Mouse (Mus musculus): ENCODE measurements around the gene Ttll12. TPM values are rescaled to one million over a fixed set of nuclear protein-coding genes. Genes with fewer than 3 reads are reported as not detected.
A peak's percentile ranks its signal among the peaks of the same experiment; 100 is the strongest.

Gene Ttll12
- polyA plus RNA-seq, 1 experiment from 2014 or later = 42.7 TPM

DNA sequence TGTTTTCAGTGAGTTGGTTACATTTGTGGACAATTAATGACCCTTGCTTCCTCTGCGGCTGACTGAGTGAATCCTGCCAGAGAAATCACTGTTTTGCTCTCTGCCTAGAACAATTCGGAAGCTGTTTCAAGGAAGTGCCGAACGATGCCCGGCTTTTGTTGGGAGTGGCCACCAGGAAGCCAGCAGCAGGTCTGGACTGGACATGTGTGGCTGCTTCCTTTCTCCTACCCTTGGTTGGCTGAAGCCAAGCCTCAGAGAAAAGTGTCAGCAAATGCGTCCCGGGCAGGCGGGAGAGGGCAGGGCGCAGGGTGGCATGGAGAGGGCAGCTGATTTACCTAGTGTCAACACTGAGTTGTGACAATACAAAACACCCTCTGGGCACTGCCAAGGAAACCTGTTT lies 64.7 kb downstream of the Ttll12 start:
- peaks cover 8% of the 10 kb centered on the region for H3K4me1 ChIP-seq
- H3K4me2 ChIP-seq (replicated peaks) = no peak overlapping the region
- H3K27ac ChIP-seq = no peak overlapping the region
- H3K36me3 ChIP-seq = no peaks in the 10 kb centered on the region
- no peak overlapping the region for H3K9ac ChIP-seq
- peaks cover 31% of the 10 kb centered on the region for H3K27me3 ChIP-seq (replicated peaks)
- H3K9me3 ChIP-seq = no peaks in the 10 kb centered on the region
- ATAC-seq (ENCODE audit: low FRiP score, low read depth) = no peak
- H3K4me3 ChIP-seq = no peak overlapping the region
- 77% methylated on average over 9 of the region's 9 CpGs for WGBS

DNA sequence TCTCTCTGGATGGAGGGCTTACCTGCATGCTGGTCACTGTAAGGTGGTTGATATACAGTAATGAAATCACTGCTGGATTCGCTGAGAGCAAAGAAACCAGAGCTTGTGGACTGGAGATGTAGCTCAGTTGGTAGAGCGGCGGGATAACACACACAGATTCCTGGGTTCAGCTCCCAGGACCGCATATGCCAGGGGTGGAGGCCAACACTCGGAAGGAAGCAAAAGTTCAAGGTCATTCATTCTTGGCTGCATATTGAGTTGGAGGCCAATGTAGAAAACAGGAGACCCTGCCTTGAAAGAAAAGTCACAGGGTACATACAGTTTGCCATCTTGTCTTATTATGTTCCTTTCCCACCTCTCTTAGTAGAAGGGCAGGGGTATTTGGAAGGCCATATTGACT lies 65.2 kb downstream of the Ttll12 start:
- no peak overlapping the region for H3K4me2 ChIP-seq (replicated peaks)
- 74% methylated on average over 5 of the region's 5 CpGs for WGBS
- no peaks in the 10 kb centered on the region for H3K36me3 ChIP-seq
- no peaks in the 10 kb centered on the region for H3K9me3 ChIP-seq
- no peak overlapping the region for H3K27ac ChIP-seq
- no peak for ATAC-seq (ENCODE audit: low FRiP score, low read depth)
- H3K4me3 ChIP-seq = no peak overlapping the region
- no peak overlapping the region for H3K9ac ChIP-seq
- peaks cover 8% of the 10 kb centered on the region for H3K4me1 ChIP-seq
- peaks cover 35% of the 10 kb centered on the region for H3K27me3 ChIP-seq (replicated peaks)

DNA sequence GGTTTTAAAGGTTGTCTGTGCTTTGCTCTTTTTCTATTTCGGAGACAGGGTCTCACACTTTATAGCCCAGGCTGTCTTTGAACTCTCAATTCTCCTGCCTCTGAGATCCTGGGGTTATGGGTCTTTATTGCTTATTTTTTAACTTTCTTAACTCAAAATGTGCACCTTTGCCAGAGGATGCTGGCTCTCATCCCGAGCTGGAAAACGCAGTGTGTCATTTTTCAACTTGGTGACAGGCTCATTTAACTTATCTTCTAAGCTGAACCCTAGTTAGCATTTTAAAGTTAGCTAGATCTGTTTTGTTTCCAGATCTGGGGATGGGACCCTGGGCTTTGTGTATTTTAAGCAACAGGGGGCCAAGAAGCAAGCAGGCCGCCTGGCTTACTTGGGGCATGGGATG lies 66.1 kb downstream of the Ttll12 start:
- Histone ChIP-seq H3K36me3 (no peaks in the 10 kb centered on the region), H3K4me1 (peaks cover 8% of the 10 kb centered on the region), H3K27ac (no peak overlapping the region), H3K27me3 (replicated peaks) (peaks cover 35% of the 10 kb centered on the region), H3K4me3 (no peak overlapping the region), H3K9ac (no peak overlapping the region), H3K9me3 (no peaks in the 10 kb centered on the region), H3K4me2 (replicated peaks) (no peak overlapping the region)
- ATAC-seq (ENCODE audit: low FRiP score, low read depth) = no peak
- 74% methylated on average over 4 of the region's 4 CpGs for WGBS

DNA sequence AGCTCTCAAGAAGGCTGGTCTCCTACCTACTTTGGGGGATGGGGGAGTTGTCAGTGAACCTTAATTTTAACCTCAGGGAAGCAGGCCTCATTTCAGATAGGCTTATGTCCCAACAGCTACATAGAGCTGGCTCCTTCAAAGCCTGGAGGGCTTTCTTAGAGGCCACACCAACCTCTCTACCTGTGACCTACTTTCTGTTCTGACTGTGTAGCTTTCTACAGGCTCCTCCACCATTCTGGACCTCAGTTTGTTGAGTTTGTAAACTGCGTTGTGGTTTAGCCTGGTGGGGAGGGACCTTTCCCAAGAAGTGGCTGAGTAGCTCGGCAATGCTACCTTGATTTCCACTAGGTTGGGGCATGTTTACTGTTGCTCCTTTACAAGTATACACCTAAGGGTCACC lies 67.2 kb downstream of the Ttll12 start:
- peaks cover 35% of the 10 kb centered on the region for H3K27me3 ChIP-seq (replicated peaks)
- H3K4me2 ChIP-seq (replicated peaks) = no peak overlapping the region
- H3K36me3 ChIP-seq = no peaks in the 10 kb centered on the region
- H3K9ac ChIP-seq = no peak overlapping the region
- peaks cover 17% of the 10 kb centered on the region for H3K4me1 ChIP-seq
- H3K4me3 ChIP-seq = no peak overlapping the region
- H3K27ac ChIP-seq = no peak overlapping the region
- WGBS = 77% methylated on average over 2 of the region's 2 CpGs
- H3K9me3 ChIP-seq = no peaks in the 10 kb centered on the region
- no peak for ATAC-seq (ENCODE audit: low FRiP score, low read depth)

DNA sequence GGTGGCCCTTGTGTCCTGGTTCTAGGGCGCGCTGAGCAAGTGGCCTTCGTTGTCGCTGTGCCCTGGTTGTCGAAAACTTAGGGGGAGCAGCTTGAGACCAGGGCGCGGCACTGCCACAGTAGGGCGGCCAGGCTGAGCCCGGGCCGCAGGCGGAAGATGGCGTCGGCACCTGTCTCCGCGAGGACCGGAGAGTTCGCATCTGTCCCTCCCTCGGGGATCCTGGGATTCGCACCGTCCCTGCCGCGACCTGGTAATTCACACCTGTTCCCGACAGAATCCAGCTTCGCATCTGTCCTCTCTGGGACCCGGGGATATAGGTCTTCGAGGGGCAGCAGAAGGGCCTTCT lies 67.9 kb downstream of the Ttll12 start:
- Histone ChIP-seq H3K4me2 (replicated peaks) (peak overlapping the region; percentile 93), H3K36me3 (no peaks in the 10 kb centered on the region), H3K4me3 (peak overlapping the region; percentile 49), H3K27ac (no peak overlapping the region), H3K9me3 (no peaks in the 10 kb centered on the region), H3K4me1 (peaks cover 17% of the 10 kb centered on the region), H3K27me3 (replicated peaks) (peaks cover 35% of the 10 kb centered on the region), H3K9ac (peak overlapping the region; percentile 42)
- peak; percentile 17; the same call in 1 of the 2 replicates for ATAC-seq (ENCODE audit: low FRiP score, low read depth)
- WGBS = under 1% methylated on average over 26 of the region's 26 CpGs

DNA sequence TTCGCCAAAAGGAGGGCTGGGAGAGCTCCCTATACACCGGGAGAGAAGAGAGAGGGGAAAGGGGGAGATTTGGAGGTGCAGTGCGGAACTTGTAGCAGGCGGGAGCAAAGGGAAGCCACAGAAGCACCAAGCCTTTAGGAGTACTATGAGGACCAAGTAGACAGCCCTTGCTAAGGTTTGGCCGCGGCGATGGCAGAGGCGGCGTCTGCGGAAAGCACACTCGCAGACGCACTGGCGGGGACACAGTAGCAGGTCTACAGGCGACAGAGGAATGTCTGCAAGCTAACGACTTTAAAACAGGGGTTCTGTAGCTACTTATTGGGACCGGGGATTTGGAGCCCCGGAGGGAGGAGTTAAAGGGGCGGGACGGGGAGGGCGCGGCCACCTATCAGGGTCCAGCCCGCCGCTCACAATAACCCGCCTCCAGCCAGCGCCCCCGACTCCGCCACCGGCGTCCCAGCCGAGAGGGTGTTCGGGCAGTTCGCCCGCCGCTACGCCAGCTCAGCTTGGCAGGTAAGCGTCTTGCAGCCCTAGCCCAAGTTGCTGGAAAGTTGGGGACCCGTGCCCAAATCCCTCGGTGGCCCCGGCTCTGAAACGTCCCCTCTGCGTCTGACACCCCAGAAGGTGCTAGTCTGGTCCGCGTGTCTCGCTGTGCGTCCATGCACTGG lies 68.4 kb downstream of the Ttll12 start, which contains the start of gene Bik:
Gene Bik (plus strand): TSS at position 439 of the 668 bp plus-strand sequence.
- H3K27ac ChIP-seq = no peak within 1 kb of the TSS
- peak within 1 kb of the TSS; percentile 49 for H3K4me3 ChIP-seq
- H3K9me3 ChIP-seq = no peaks in the 10 kb centered on the region
- H3K27me3 ChIP-seq (replicated peaks) = peaks cover 35% of the 10 kb centered on the region
- H3K9ac ChIP-seq = peak within 1 kb of the TSS; percentile 42
- H3K4me2 ChIP-seq (replicated peaks) = peak within 1 kb of the TSS; percentile 93
- H3K4me1 ChIP-seq = peaks cover 17% of the 10 kb centered on the region
- peak; percentile 56; the same call in 1 of the 2 replicates for ATAC-seq (ENCODE audit: low FRiP score, low read depth)
- under 1% methylated on average over 43 of the region's 45 CpGs for WGBS
- H3K36me3 ChIP-seq = no peaks in the 10 kb centered on the region

Other genes starting within 250 kb of the Ttll12 start
- gene Arfgap3, start 244.9 kb downstream of the Ttll12 start, polyA plus RNA-seq (2016; fragmentation: Nextera tagmentation; extraction: Ambion mirVana) = 37.2 and 39.0 TPM in 2 replicates
- gene Pacsin2, start 130.6 kb downstream of the Ttll12 start, polyA plus RNA-seq (2016; fragmentation: Nextera tagmentation; extraction: Ambion mirVana) = 41.7 and 46.8 TPM in 2 replicates
- gene Ttll1, start 84.3 kb downstream of the Ttll12 start, polyA plus RNA-seq (2016; fragmentation: Nextera tagmentation; extraction: Ambion mirVana) = 74.8 and 77.8 TPM in 2 replicates
- 1.5 and 1.7 TPM in 2 replicates for gene Bik, start 68.3 kb downstream of the Ttll12 start, polyA plus RNA-seq (2016; fragmentation: Nextera tagmentation; extraction: Ambion mirVana)
- 15.7 and 18.2 TPM in 2 replicates for gene Tspo, start 31.6 kb downstream of the Ttll12 start, polyA plus RNA-seq (2016; fragmentation: Nextera tagmentation; extraction: Ambion mirVana)
- 39.1 and 42.6 TPM in 2 replicates for gene Mcat, start 31.4 kb downstream of the Ttll12 start, polyA plus RNA-seq (2016; fragmentation: Nextera tagmentation; extraction: Ambion mirVana)
- gene Scube1, start 129.9 kb upstream of the Ttll12 start, polyA plus RNA-seq (2016; fragmentation: Nextera tagmentation; extraction: Ambion mirVana) = 29.7 and 32.4 TPM in 2 replicates
- gene Mpped1, start 184.3 kb upstream of the Ttll12 start, polyA plus RNA-seq (2016; fragmentation: Nextera tagmentation; extraction: Ambion mirVana) = 3.9 and 4.0 TPM in 2 replicates